Mouse (Mus musculus): ENCODE measurements around the gene Irak2.

DNA sequence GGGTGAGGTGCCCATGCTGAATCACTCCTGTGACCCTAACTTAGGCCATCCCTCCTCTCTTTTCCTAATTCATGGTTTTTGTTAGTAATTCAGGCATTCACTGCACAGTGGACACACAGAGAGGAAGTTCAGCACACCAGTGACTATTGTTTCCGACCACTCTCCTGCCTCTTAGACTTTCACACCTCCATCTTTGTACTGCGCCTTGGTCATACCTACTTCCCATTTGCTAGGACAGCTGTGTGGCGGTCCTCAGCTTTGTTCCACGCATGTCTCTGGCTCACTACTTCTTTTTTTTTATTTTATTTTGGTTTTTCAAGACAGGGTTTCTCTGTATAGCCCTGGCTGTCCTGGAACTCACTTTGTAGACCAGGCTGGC, 52.8 kb downstream of the Irak2 start:
- TF ChIP-seq POLR2A (IDR thresholded peaks at IDR 0.05; ENCODE audit: low read depth, low read length) (no peak), CTCF (IDR thresholded peaks at IDR 0.05; ENCODE audit: borderline replicate concordance, insufficient read depth, low read length) (no peak)
